Mouse (Mus musculus): ENCODE measurements around the gene Cilp. TPM values are rescaled to one million over a fixed set of nuclear protein-coding genes. Genes with fewer than 3 reads are reported as not detected.

Gene Cilp
- polyA plus RNA-seq, 1 experiment, result not detected

DNA sequence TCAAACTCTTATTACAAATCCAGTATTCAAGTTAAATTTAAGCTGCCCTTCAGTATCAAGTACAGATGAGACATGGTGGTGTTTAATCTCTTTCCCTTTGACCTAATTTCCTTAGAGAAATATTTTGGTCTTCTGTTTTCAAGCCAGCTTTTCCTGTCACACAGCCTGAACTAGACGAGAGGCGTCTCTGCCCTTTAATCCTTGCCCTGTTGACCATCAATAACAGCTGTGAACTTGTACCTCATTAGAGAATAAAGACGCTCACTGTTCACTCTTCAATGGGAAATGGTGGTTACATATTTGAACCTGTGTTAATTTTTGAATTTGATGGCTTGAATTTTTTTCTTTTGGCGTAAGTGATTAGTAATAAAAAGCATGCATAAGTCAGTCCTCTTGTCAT, 39.3 kb downstream of the Cilp start:
- no peak overlapping the region for H3K4me3 ChIP-seq (ENCODE audit: insufficient read depth, low read length)
- H3K27ac ChIP-seq (ENCODE audit: insufficient read depth, low read depth, low read length), result no peak overlapping the region
- H3K4me1 ChIP-seq (ENCODE audit: control insufficient read depth, insufficient read depth, low read length), result peaks cover 24% of the 10 kb centered on the region
- TF ChIP-seq POLR2A (IDR thresholded peaks at IDR 0.05; ENCODE audit: borderline replicate concordance, low read depth, low read length), result no peak
- no peak for TF ChIP-seq CTCF (IDR thresholded peaks at IDR 0.05; ENCODE audit: low read depth, low read length)

GRCm38 (mm10) chr9:65306672-65307071, 41.7 kb downstream of the Cilp start:
- TF ChIP-seq CTCF (IDR thresholded peaks at IDR 0.05; ENCODE audit: low read depth, low read length) (no peak), POLR2A (IDR thresholded peaks at IDR 0.05; ENCODE audit: borderline replicate concordance, low read depth, low read length) (no peak)
- Histone ChIP-seq H3K27ac (ENCODE audit: insufficient read depth, low read depth, low read length) (no peak overlapping the region), H3K4me1 (ENCODE audit: control insufficient read depth, insufficient read depth, low read length) (peaks cover 28% of the 10 kb centered on the region), H3K4me3 (ENCODE audit: insufficient read depth, low read length) (no peak overlapping the region)

DNA sequence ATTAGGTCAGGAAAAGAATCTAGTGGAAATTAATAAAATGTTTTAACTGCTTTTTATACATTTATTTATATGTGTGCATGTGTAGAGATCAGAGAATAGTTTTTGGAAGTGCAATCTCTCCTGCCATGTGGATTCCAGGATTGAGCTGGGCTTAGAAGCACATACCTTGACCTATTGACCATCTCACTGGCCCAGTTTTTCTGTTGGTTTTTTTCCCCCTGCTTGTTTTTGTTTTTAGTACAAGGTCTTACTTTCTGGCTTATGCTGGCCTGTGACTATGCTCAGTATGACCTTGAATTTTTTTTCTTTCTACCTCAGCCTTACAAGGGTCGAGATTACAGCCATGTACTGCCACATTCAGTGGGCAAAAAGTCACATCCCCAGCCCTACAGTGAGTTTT, 43.0 kb downstream of the Cilp start:
- no peak for TF ChIP-seq POLR2A (IDR thresholded peaks at IDR 0.05; ENCODE audit: borderline replicate concordance, low read depth, low read length)
- no peak for TF ChIP-seq CTCF (IDR thresholded peaks at IDR 0.05; ENCODE audit: low read depth, low read length)
- H3K27ac ChIP-seq (ENCODE audit: insufficient read depth, low read depth, low read length), result no peak overlapping the region
- peaks cover 19% of the 10 kb centered on the region for H3K4me1 ChIP-seq (ENCODE audit: control insufficient read depth, insufficient read depth, low read length)
- H3K4me3 ChIP-seq (ENCODE audit: insufficient read depth, low read length), result no peak overlapping the region

GRCm38 (mm10) chr9:65312669-65313357, 47.8 kb downstream of the Cilp start:
- H3K27ac ChIP-seq (ENCODE audit: insufficient read depth, low read depth, low read length), result no peak overlapping the region
- H3K4me3 ChIP-seq (ENCODE audit: insufficient read depth, low read length), result no peak overlapping the region
- peaks cover 9% of the 10 kb centered on the region for H3K4me1 ChIP-seq (ENCODE audit: control insufficient read depth, insufficient read depth, low read length)
- TF ChIP-seq POLR2A (IDR thresholded peaks at IDR 0.05; ENCODE audit: borderline replicate concordance, low read depth, low read length) (no peak), CTCF (IDR thresholded peaks at IDR 0.05; ENCODE audit: low read depth, low read length) (no peak)

- Histone ChIP-seq H3K27ac (ENCODE audit: insufficient read depth, low read depth, low read length) (no peak overlapping the region), H3K4me1 (ENCODE audit: control insufficient read depth, insufficient read depth, low read length) (peaks cover 9% of the 10 kb centered on the region), H3K4me3 (ENCODE audit: insufficient read depth, low read length) (no peak overlapping the region)
- TF ChIP-seq POLR2A (IDR thresholded peaks at IDR 0.05; ENCODE audit: borderline replicate concordance, low read depth, low read length) (no peak), CTCF (IDR thresholded peaks at IDR 0.05; ENCODE audit: low read depth, low read length) (no peak)
These were observed 48.9 kb downstream of the Cilp start for GRCm38 (mm10) chr9:65313846-65314245.

DNA sequence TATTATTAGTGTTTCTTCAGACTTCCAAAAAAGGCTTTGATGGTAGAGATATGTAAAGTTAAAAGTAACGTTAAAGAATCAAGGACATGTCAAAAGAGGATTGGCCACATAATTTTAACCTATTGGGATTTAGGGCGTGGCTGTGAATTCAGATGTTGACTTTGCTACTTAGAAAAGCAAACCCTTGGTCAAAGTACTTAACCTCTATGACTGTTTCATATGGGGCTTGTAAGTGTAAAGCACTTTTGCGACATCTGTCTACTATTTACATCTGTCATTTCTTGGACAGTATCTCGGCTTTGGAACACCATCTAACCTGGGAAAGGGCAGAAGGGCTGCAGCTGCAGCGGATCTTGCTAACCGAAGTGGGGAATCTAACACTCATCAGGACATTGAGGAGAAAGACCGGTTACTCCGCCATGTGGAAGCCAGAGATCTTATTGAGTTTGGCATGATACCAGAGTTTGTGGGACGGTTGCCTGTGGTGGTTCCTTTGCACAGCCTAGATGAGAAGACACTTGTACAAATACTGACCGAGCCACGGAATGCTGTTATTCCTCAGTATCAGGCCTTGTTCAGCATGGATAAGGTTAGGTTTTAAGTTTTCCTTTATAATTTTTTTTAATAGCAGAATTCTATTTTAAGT, 57.4 kb downstream of the Cilp start:
- no peak overlapping the region for H3K4me3 ChIP-seq (ENCODE audit: insufficient read depth, low read length)
- H3K27ac ChIP-seq (ENCODE audit: insufficient read depth, low read depth, low read length), result no peak overlapping the region
- H3K4me1 ChIP-seq (ENCODE audit: control insufficient read depth, insufficient read depth, low read length), result no peaks in the 10 kb centered on the region
- no peak for TF ChIP-seq POLR2A (IDR thresholded peaks at IDR 0.05; ENCODE audit: borderline replicate concordance, low read depth, low read length)
- TF ChIP-seq CTCF (IDR thresholded peaks at IDR 0.05; ENCODE audit: low read depth, low read length), result no peak

DNA sequence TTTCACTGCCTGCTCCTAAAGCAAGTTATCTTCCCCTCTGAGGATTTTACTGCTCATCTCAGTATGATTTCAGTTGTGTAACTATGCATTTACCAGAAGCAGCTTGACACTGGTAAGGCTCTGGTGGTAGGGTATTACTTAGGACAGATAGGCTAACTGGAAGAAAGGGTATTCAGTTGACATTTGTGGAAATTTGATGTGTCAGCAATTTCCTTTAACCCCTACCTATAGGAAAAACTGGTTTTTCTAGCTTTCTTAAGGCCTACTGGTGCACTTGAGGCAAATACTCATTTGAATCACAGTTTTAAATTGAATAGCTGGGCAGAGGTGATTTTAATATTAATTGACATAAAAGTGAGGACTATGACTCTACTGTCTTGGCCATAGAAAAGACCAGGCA, 61.0 kb downstream of the Cilp start:
- Histone ChIP-seq H3K4me3 (ENCODE audit: insufficient read depth, low read length) (no peak overlapping the region), H3K27ac (ENCODE audit: insufficient read depth, low read depth, low read length) (no peak overlapping the region), H3K4me1 (ENCODE audit: control insufficient read depth, insufficient read depth, low read length) (no peaks in the 10 kb centered on the region)
- TF ChIP-seq POLR2A (IDR thresholded peaks at IDR 0.05; ENCODE audit: borderline replicate concordance, low read depth, low read length), result no peak
- no peak for TF ChIP-seq CTCF (IDR thresholded peaks at IDR 0.05; ENCODE audit: low read depth, low read length)

GRCm38 (mm10) chr9:65327371-65327770, 62.4 kb downstream of the Cilp start:
- no peak overlapping the region for H3K27ac ChIP-seq (ENCODE audit: insufficient read depth, low read depth, low read length)
- H3K4me3 ChIP-seq (ENCODE audit: insufficient read depth, low read length), result no peak overlapping the region
- H3K4me1 ChIP-seq (ENCODE audit: control insufficient read depth, insufficient read depth, low read length), result no peaks in the 10 kb centered on the region
- TF ChIP-seq CTCF (IDR thresholded peaks at IDR 0.05; ENCODE audit: low read depth, low read length) (no peak), POLR2A (IDR thresholded peaks at IDR 0.05; ENCODE audit: borderline replicate concordance, low read depth, low read length) (no peak)

Other genes with a start within 250 kb of the Cilp start
- gene Hacd3, start 243.5 kb upstream of the Cilp start, polyA plus RNA-seq (2012; ENCODE audit: insufficient read depth, insufficient read length, missing spikeins), result 27.7 and 29.0 TPM in 2 replicates
- gene Dpp8, start 232.8 kb upstream of the Cilp start, polyA plus RNA-seq (2012; ENCODE audit: insufficient read depth, insufficient read length, missing spikeins), result 57.3 and 73.7 TPM in 2 replicates
- gene Igdcc4, start 163.7 kb upstream of the Cilp start, polyA plus RNA-seq (2012; ENCODE audit: insufficient read depth, insufficient read length, missing spikeins), result 0.15 TPM in 1 of 2 replicates, not detected in the other
- gene Igdcc3, start 124.0 kb upstream of the Cilp start, polyA plus RNA-seq (2012; ENCODE audit: insufficient read depth, insufficient read length, missing spikeins), result not detected in 2 replicates
- gene Parp16, start 69.8 kb upstream of the Cilp start, polyA plus RNA-seq (2012; ENCODE audit: insufficient read depth, insufficient read length, missing spikeins), result 2.9 TPM in 2 replicates
- 19.2 and 20.8 TPM in 2 replicates for gene Clpx, start 29.1 kb downstream of the Cilp start, polyA plus RNA-seq (2012; ENCODE audit: insufficient read depth, insufficient read length, missing spikeins)
- 11.1 and 15.9 TPM in 2 replicates for gene Pdcd7, start 80.9 kb downstream of the Cilp start, polyA plus RNA-seq (2012; ENCODE audit: insufficient read depth, insufficient read length, missing spikeins)
- gene Ubap1l, start 95.9 kb downstream of the Cilp start, polyA plus RNA-seq (2012; ENCODE audit: insufficient read depth, insufficient read length, missing spikeins), result not detected in 2 replicates
- not detected in 2 replicates for gene Kbtbd13, start 126.5 kb downstream of the Cilp start, polyA plus RNA-seq (2012; ENCODE audit: insufficient read depth, insufficient read length, missing spikeins)
- gene Rasl12, start 133.3 kb downstream of the Cilp start, polyA plus RNA-seq (2012; ENCODE audit: insufficient read depth, insufficient read length, missing spikeins), result not detected in 2 replicates
- gene Slc51b, start 157.8 kb downstream of the Cilp start, polyA plus RNA-seq (2012; ENCODE audit: insufficient read depth, insufficient read length, missing spikeins), result not detected in 2 replicates
- 11.6 and 19.1 TPM in 2 replicates for gene Mtfmt, start 170.6 kb downstream of the Cilp start, polyA plus RNA-seq (2012; ENCODE audit: insufficient read depth, insufficient read length, missing spikeins)
- gene Spg21, start 195.8 kb downstream of the Cilp start, polyA plus RNA-seq (2012; ENCODE audit: insufficient read depth, insufficient read length, missing spikeins), result 95.1 and 104 TPM in 2 replicates

Measured in bone marrow macrophage, adult 2 months (primary cell).